Mouse (Mus musculus): ENCODE results near the gene Thumpd3. TPM values are rescaled to one million over a fixed set of nuclear protein-coding genes. Genes with fewer than 3 reads are reported as not detected.

Gene Thumpd3
- polyA plus RNA-seq, 1 experiment: 10.7 TPM

GRCm38 (mm10) chr6:113109378-113109777 lies 63.4 kb downstream of the Thumpd3 start:
- TF ChIP-seq CTCF (IDR thresholded peaks at IDR 0.05; ENCODE audit: borderline replicate concordance, control insufficient read depth, extremely low read depth, insufficient read depth, low read length, poor library complexity) (no peak), POLR2A (IDR thresholded peaks at IDR 0.05; ENCODE audit: control insufficient read depth, extremely low read depth, insufficient read depth, low read length, poor library complexity) (no peak)
- Histone ChIP-seq H3K4me3 (ENCODE audit: control insufficient read depth, insufficient read depth, low read length) (no peak overlapping the region), H3K27ac (ENCODE audit: control insufficient read depth, insufficient read depth, low read length) (no peak overlapping the region), H3K4me1 (replicated peaks; ENCODE audit: control insufficient read depth, insufficient read depth, low read length) (no peaks in the 10 kb centered on the region), H3K36me3 (ENCODE audit: control insufficient read depth, insufficient read depth, low read length) (peaks cover 62% of the 10 kb centered on the region), H3K27me3 (ENCODE audit: control insufficient read depth, insufficient read depth, low read length) (no peaks in the 10 kb centered on the region)
- no peak for DNase-seq
- 95% methylated on average over 3 of the region's 3 CpGs for WGBS

GRCm38 (mm10) chr6:113109956-113110355 lies 63.9 kb downstream of the Thumpd3 start:
- WGBS: 95% methylated on average over 7 of the region's 7 CpGs
- no peak overlapping the region for H3K27ac ChIP-seq (ENCODE audit: control insufficient read depth, insufficient read depth, low read length)
- TF ChIP-seq POLR2A (IDR thresholded peaks at IDR 0.05; ENCODE audit: control insufficient read depth, extremely low read depth, insufficient read depth, low read length, poor library complexity) (no peak), CTCF (IDR thresholded peaks at IDR 0.05; ENCODE audit: borderline replicate concordance, control insufficient read depth, extremely low read depth, insufficient read depth, low read length, poor library complexity) (no peak)
- H3K36me3 ChIP-seq (ENCODE audit: control insufficient read depth, insufficient read depth, low read length): peaks cover 64% of the 10 kb centered on the region
- H3K4me3 ChIP-seq (ENCODE audit: control insufficient read depth, insufficient read depth, low read length): no peak overlapping the region
- H3K4me1 ChIP-seq (replicated peaks; ENCODE audit: control insufficient read depth, insufficient read depth, low read length): no peaks in the 10 kb centered on the region
- no peaks in the 10 kb centered on the region for H3K27me3 ChIP-seq (ENCODE audit: control insufficient read depth, insufficient read depth, low read length)
- DNase-seq: no peak

Other genes starting within 250 kb of the Thumpd3 start
- 3.7 and 3.8 TPM in 2 replicates for gene Srgap3, start 99.0 kb upstream of the Thumpd3 start, polyA plus RNA-seq (2012; rRNA removed)
- 51.8 and 52.2 TPM in 2 replicates for gene Setd5, start 31.1 kb downstream of the Thumpd3 start, polyA plus RNA-seq (2012; rRNA removed)
- gene Lhfpl4, start 149.2 kb downstream of the Thumpd3 start, polyA plus RNA-seq (2012; rRNA removed): 0.08 and 0.10 TPM in 2 replicates
- 80.0 and 82.9 TPM in 2 replicates for gene Mtmr14, start 191.6 kb downstream of the Thumpd3 start, polyA plus RNA-seq (2012; rRNA removed)
- gene Cpne9, start 236.1 kb downstream of the Thumpd3 start, polyA plus RNA-seq (2012; rRNA removed): 0.65 and 1.5 TPM in 2 replicates

Data from thymus, adult 2 months (tissue).